Mouse (Mus musculus) liver, adult 2 months (tissue): ENCODE data around the gene Grik3.

Experiments used
- CTCF ChIP-seq: fragments of 200-500 bp; IDR thresholded peaks from 2 replicates; pipeline ENCODE4 v1.5.1; 2011; ENCODE audit warnings: low read depth, low read length, control low read depth
- POLR2A ChIP-seq: fragments of 200-500 bp; IDR thresholded peaks from 2 replicates; pipeline ENCODE4 v1.6.1; 2011; ENCODE audit warnings: low read length, control low read depth; ENCODE audit not compliant: insufficient read depth; ENCODE audit errors: extremely low read depth

GRCm38 (mm10) chr4:125599510-125600005 is 109.1 kb downstream of the Grik3 start:
- no peak for TF ChIP-seq POLR2A
- no peak for TF ChIP-seq CTCF
